Mouse (Mus musculus) midbrain, embryonic 11.5 days (tissue): ENCODE data around the gene Sox21. TPM values are rescaled to one million over a fixed set of nuclear protein-coding genes. Genes with fewer than 3 reads are reported as not detected.

ENCODE experiments used
- ATAC-seq: fragments of 200-750 bp; cut with Nextera tagmentation; 2 replicates; pipeline ENCODE4 v1.8.0; 2017; ENCODE audit warnings: moderate TSS enrichment, moderate library complexity; ENCODE audit not compliant: low FRiP score
- DNase-seq: peaks from one replicate; pipeline ENCODE4 v3.0.0; 2015; ENCODE audit warnings: low spot score; ENCODE audit errors: missing footprints
- H3K27ac ChIP-seq: fragments of 300-500 bp; sonication (generic); 2 replicates; pipeline ENCODE4 v1.5.1; 2014; ENCODE audit warnings: low read depth, low read length
- H3K27me3 ChIP-seq: fragments of 300-500 bp; sonication (generic); 2 replicates; pipeline ENCODE4 v1.6.1; 2014; ENCODE audit warnings: mild to moderate bottlenecking, low read length, moderate library complexity, mixed read lengths; ENCODE audit not compliant: control insufficient read depth, insufficient read depth
- H3K36me3 ChIP-seq: fragments of 300-500 bp; sonication (generic); 2 replicates; pipeline ENCODE4 v1.6.1; 2014; ENCODE audit warnings: mild to moderate bottlenecking, low read length, moderate library complexity, mixed read lengths; ENCODE audit not compliant: control insufficient read depth, insufficient read depth
- H3K4me1 ChIP-seq: fragments of 300-500 bp; sonication (generic); 2 replicates; pipeline ENCODE4 v1.6.1; 2014; ENCODE audit warnings: low read length; ENCODE audit not compliant: control insufficient read depth, insufficient read depth
- H3K4me2 ChIP-seq: fragments of 300-500 bp; sonication (generic); 2 replicates; pipeline ENCODE4 v1.6.1; 2014; ENCODE audit warnings: mild to moderate bottlenecking, moderate library complexity
- H3K4me3 ChIP-seq: fragments of 300-500 bp; sonication (generic); 2 replicates; pipeline ENCODE4 v1.5.1; 2014; ENCODE audit warnings: low read depth, low read length
- H3K9ac ChIP-seq: fragments of 300-500 bp; sonication (generic); 2 replicates; pipeline ENCODE4 v1.6.1; 2014; ENCODE audit warnings: low read length
- H3K9me3 ChIP-seq: fragments of 300-500 bp; sonication (generic); 2 replicates; pipeline ENCODE4 v1.6.1; 2016; ENCODE audit warnings: low read length; ENCODE audit not compliant: control insufficient read depth
- WGBS: fragments of 180-500 bp; shearing (Covaris S2); extraction: QIAGEN DNeasy Blood & Tissue Kit; methylation state at CpG from one replicate; pipeline ENCODE4 v1.1.7; 2014; 5-methylcytosine and 5-hydroxymethylcytosine counted together
- polyA plus RNA-seq: library from polyadenylated mRNA; unstranded; fragments of >200 nt; fragmentation: Nextera tagmentation; extraction: Ambion mirVana; gene quantifications from 2 replicates; pipeline ENCODE4 v1.2.1, GENCODE M21; 2014

Sox21 gene
- polyA plus RNA-seq = 20.4 and 24.5 TPM in 2 replicates

GRCm38 (mm10) chr14:118236886-118237289 lies at the start of gene Sox21:
Gene Sox21 (minus strand): TSS chr14:118237030.
- Histone ChIP-seq H3K27me3 (peaks cover 7% of the 10 kb centered on the region), H3K9me3 (no peaks in the 10 kb centered on the region), H3K4me1 (peaks cover 5% of the 10 kb centered on the region), H3K4me3 (peak within 1 kb of the TSS; percentile 71), H3K36me3 (no peaks in the 10 kb centered on the region), H3K27ac (peak within 1 kb of the TSS; percentile 94), H3K4me2 (peak within 1 kb of the TSS; percentile 71), H3K9ac (peak within 1 kb of the TSS; percentile 98)
- under 1% methylated on average over 34 of the region's 34 CpGs for WGBS
- ATAC-seq = peak; percentile 83
- peak; percentile 97 for DNase-seq

- Histone ChIP-seq H3K4me1 (no peaks in the 10 kb centered on the region), H3K4me2 (no peak overlapping the region), H3K27me3 (no peaks in the 10 kb centered on the region), H3K27ac (no peak overlapping the region), H3K9me3 (no peaks in the 10 kb centered on the region), H3K4me3 (no peak overlapping the region), H3K36me3 (no peaks in the 10 kb centered on the region), H3K9ac (no peak overlapping the region)
- 91% methylated on average over 2 of the region's 2 CpGs for WGBS
- DNase-seq (no peak), ATAC-seq (no peak)
These were observed 49.3 kb upstream of the Sox21 start for GRCm38 (mm10) chr14:118286096-118286495.

GRCm38 (mm10) chr14:118282917-118283316 lies 46.1 kb upstream of the Sox21 start:
- 86% methylated on average over 14 of the region's 14 CpGs for whole genome bisulfite sequencing
- Histone ChIP-seq H3K36me3 (no peaks in the 10 kb centered on the region), H3K9me3 (no peaks in the 10 kb centered on the region; the same call in 1 of the 2 replicates), H3K27ac (no peak overlapping the region), H3K27me3 (no peaks in the 10 kb centered on the region), H3K4me1 (no peaks in the 10 kb centered on the region), H3K4me2 (no peak overlapping the region), H3K4me3 (no peak overlapping the region), H3K9ac (no peak overlapping the region)
- DNase-seq = no peak
- ATAC-seq = no peak

GRCm38 (mm10) chr14:118282272-118282671 lies 45.4 kb upstream of the Sox21 start:
- 87% methylated on average over 3 of the region's 3 CpGs for WGBS
- no peaks in the 10 kb centered on the region for H3K4me1 ChIP-seq
- no peaks in the 10 kb centered on the region for H3K27me3 ChIP-seq
- H3K9me3 ChIP-seq = no peaks in the 10 kb centered on the region; the same call in 1 of the 2 replicates
- H3K4me2 ChIP-seq = no peak overlapping the region
- no peak overlapping the region for H3K27ac ChIP-seq
- H3K36me3 ChIP-seq = no peaks in the 10 kb centered on the region
- no peak overlapping the region for H3K4me3 ChIP-seq
- H3K9ac ChIP-seq = no peak overlapping the region
- peak; percentile 31 for DNase-seq
- no peak for ATAC-seq

GRCm38 (mm10) chr14:118277704-118278498 lies 41.1 kb upstream of the Sox21 start:
- WGBS = 86% methylated on average over 7 of the region's 7 CpGs
- no peaks in the 10 kb centered on the region for H3K36me3 ChIP-seq

GRCm38 (mm10) chr14:118272594-118273555 lies 36.0 kb upstream of the Sox21 start:
- DNase-seq = peak; percentile 17
- H3K36me3 ChIP-seq = no peaks in the 10 kb centered on the region
- H3K9me3 ChIP-seq = no peaks in the 10 kb centered on the region
- no peaks in the 10 kb centered on the region for H3K27me3 ChIP-seq
- ATAC-seq = no peak
- H3K4me3 ChIP-seq = no peak overlapping the region
- WGBS = 87% methylated on average over 6 of the region's 6 CpGs
- H3K4me2 ChIP-seq = no peak overlapping the region
- no peaks in the 10 kb centered on the region for H3K4me1 ChIP-seq
- H3K27ac ChIP-seq = no peak overlapping the region
- H3K9ac ChIP-seq = no peak overlapping the region

More at GRCm38 (mm10) chr14:118277704-118278498, 41.1 kb upstream of the Sox21 start:
- no peak overlapping the region for H3K9ac ChIP-seq
- H3K4me3 ChIP-seq = no peak overlapping the region
- H3K9me3 ChIP-seq = no peaks in the 10 kb centered on the region; the same call in 1 of the 2 replicates
- ATAC-seq = no peak
- H3K27ac ChIP-seq = no peak overlapping the region
- no peak for DNase-seq
- no peaks in the 10 kb centered on the region for H3K4me1 ChIP-seq
- H3K4me2 ChIP-seq = no peak overlapping the region
- H3K27me3 ChIP-seq = no peaks in the 10 kb centered on the region

GRCm38 (mm10) chr14:118268849-118269248 lies 32.0 kb upstream of the Sox21 start:
- no peaks in the 10 kb centered on the region for H3K27me3 ChIP-seq
- H3K4me1 ChIP-seq = no peaks in the 10 kb centered on the region
- no peak overlapping the region for H3K27ac ChIP-seq
- no peaks in the 10 kb centered on the region for H3K9me3 ChIP-seq
- WGBS = 85% methylated on average over 4 of the region's 4 CpGs
- no peak for DNase-seq
- ATAC-seq = no peak
- no peak overlapping the region for H3K9ac ChIP-seq
- no peaks in the 10 kb centered on the region for H3K36me3 ChIP-seq
- H3K4me2 ChIP-seq = no peak overlapping the region
- no peak overlapping the region for H3K4me3 ChIP-seq

- Histone ChIP-seq H3K9ac (no peak within 1 kb of the TSS), H3K36me3 (no peaks in the 10 kb centered on the region), H3K27ac (no peak within 1 kb of the TSS), H3K9me3 (no peaks in the 10 kb centered on the region), H3K27me3 (no peaks in the 10 kb centered on the region), H3K4me3 (no peak within 1 kb of the TSS), H3K4me2 (no peak within 1 kb of the TSS), H3K4me1 (no peaks in the 10 kb centered on the region)
- 89% methylated on average over 2 of the region's 2 CpGs for WGBS
- no peak for DNase-seq
- no peak for ATAC-seq
These were observed 29.8 kb upstream of the Sox21 start, which contains the start of gene Gm9376 for GRCm38 (mm10) chr14:118266660-118267059. Gene Gm9376 (plus strand): TSS chr14:118266960.
